Mouse (Mus musculus) stomach, postnatal 0 days (tissue): ENCODE measurements around the gene Psmb2.

ENCODE experiments used
- CTCF ChIP-seq: IDR thresholded peaks from 2 replicates; pipeline ENCODE4 v1.5.1; 2016; ENCODE audit warnings: antibody characterized with exemption, low read depth, mild to moderate bottlenecking, moderate library complexity
- EP300 ChIP-seq: optimal IDR thresholded peaks from 2 replicates; pipeline ENCODE3; 2016; ENCODE audit warnings: antibody characterized with exemption

GRCm38 (mm10) chr4:126741448-126741847, 64.0 kb downstream of the Psmb2 start:
- TF ChIP-seq CTCF (peak; percentile 94), EP300 (no peak)
